Mouse (Mus musculus) midbrain, embryonic 10.5 days (tissue): ENCODE measurements around the gene Gnb3. TPM values are rescaled to one million over a fixed set of nuclear protein-coding genes. Genes with fewer than 3 reads are reported as not detected.
A peak's percentile ranks its signal among the peaks of the same experiment; 100 is the strongest.
"Not testable (repeated sequence)": the region's sequence is repeated elsewhere in the genome, so short reads cannot be mapped to it uniquely, and the experiment has no call there.

Source experiments
- DNase-seq: peaks from one replicate; pipeline ENCODE4 v3.0.0-alpha.2; 2017; ENCODE audit warnings: low spot score
- H3K27ac ChIP-seq: fragments of 300-500 bp; sonication (generic); replicated peaks from 2 replicates; pipeline ENCODE4 v1.5.1; 2016; ENCODE audit warnings: mild to moderate bottlenecking
- H3K27me3 ChIP-seq: fragments of 300-500 bp; sonication (generic); 2 replicates; pipeline ENCODE4 v1.6.1; 2016; ENCODE audit warnings: low read depth, mild to moderate bottlenecking; ENCODE audit not compliant: poor library complexity, severe bottlenecking
- H3K36me3 ChIP-seq: fragments of 300-500 bp; sonication (generic); 2 replicates; pipeline ENCODE4 v1.6.1; 2016; ENCODE audit warnings: mild to moderate bottlenecking, moderate library complexity
- H3K4me1 ChIP-seq: fragments of 300-500 bp; sonication (generic); 2 replicates; pipeline ENCODE4 v1.6.1; 2016
- H3K4me3 ChIP-seq: fragments of 300-500 bp; sonication (generic); 2 replicates; pipeline ENCODE4 v1.5.1; 2016; ENCODE audit warnings: mild to moderate bottlenecking, moderate library complexity
- H3K9me3 ChIP-seq: fragments of 300-500 bp; sonication (generic); replicated peaks from 2 replicates; pipeline ENCODE4 v1.6.1; 2016; ENCODE audit warnings: mild to moderate bottlenecking
- WGBS: fragments of 180-500 bp; shearing (Covaris S2); methylation state at CpG from one replicate; pipeline ENCODE4 v1.1.7; 2016; 5-methylcytosine and 5-hydroxymethylcytosine counted together
- polyA plus RNA-seq: library from polyadenylated mRNA; unstranded; fragments of >200 nt; fragmentation: Nextera tagmentation; extraction: Ambion mirVana; gene quantifications from 2 replicates; pipeline ENCODE4 v1.2.1, GENCODE M21; 2016

The Gnb3 gene
- polyA plus RNA-seq, 1 experiment from 2014 or later = 0.89 TPM

GRCm38 (mm10) chr6:124810566-124811402, 29.3 kb downstream of the Gnb3 start:
- 86% methylated on average over 11 of the region's 11 CpGs for WGBS
- H3K4me3 ChIP-seq, DNase-seq: not testable (repeated sequence)

GRCm38 (mm10) chr6:124809775-124810538, 30.1 kb downstream of the Gnb3 start:
- no peaks in the 10 kb centered on the region for H3K9me3 ChIP-seq
- H3K27me3 ChIP-seq = no peaks in the 10 kb centered on the region
- WGBS = 45% methylated on average over 14 of the region's 14 CpGs
- peaks cover 80% of the 10 kb centered on the region for H3K4me1 ChIP-seq
- H3K4me3 ChIP-seq = peak overlapping the region; percentile 69
- peaks cover 32% of the 10 kb centered on the region for H3K36me3 ChIP-seq
- no peak for DNase-seq
- peak overlapping the region; percentile 87 for H3K27ac ChIP-seq

More at GRCm38 (mm10) chr6:124810566-124811402, 29.3 kb downstream of the Gnb3 start:
- H3K9me3 ChIP-seq, H3K27me3 ChIP-seq: not testable (repeated sequence)
- Histone ChIP-seq H3K4me1 (peaks cover 78% of the 10 kb centered on the region), H3K36me3 (peaks cover 41% of the 10 kb centered on the region), H3K27ac (peak overlapping the region; percentile 87; the same call in 1 of the 2 replicates)

- Histone ChIP-seq H3K4me1 (peaks cover 74% of the 10 kb centered on the region), H3K9me3 (no peaks in the 10 kb centered on the region), H3K36me3 (peaks cover 32% of the 10 kb centered on the region), H3K4me3 (peak overlapping the region; percentile 69), H3K27me3 (no peaks in the 10 kb centered on the region), H3K27ac (peak overlapping the region; percentile 87)
- 0% methylated on average over 35 of the region's 35 CpGs for WGBS
- DNase-seq = peak; percentile 88
Observed at GRCm38 (mm10) chr6:124809052-124809774, 30.9 kb downstream of the Gnb3 start.

- WGBS = 5% methylated on average over 29 of the region's 29 CpGs
- Histone ChIP-seq H3K4me1 (peaks cover 69% of the 10 kb centered on the region), H3K36me3 (peaks cover 32% of the 10 kb centered on the region), H3K9me3 (no peaks in the 10 kb centered on the region), H3K4me3 (peak within 1 kb of the TSS; percentile 69), H3K27me3 (no peaks in the 10 kb centered on the region), H3K27ac (peak within 1 kb of the TSS; percentile 87)
- DNase-seq = peak; percentile 84
Observed at GRCm38 (mm10) chr6:124808358-124809012, 31.6 kb downstream of the Gnb3 start, which contains the start of gene Spsb2. Gene Spsb2, plus strand, starts transcription at chr6:124808661.

GRCm38 (mm10) chr6:124807986-124808357, 32.1 kb downstream of the Gnb3 start:
- 89% methylated on average over 6 of the region's 6 CpGs for WGBS
- peaks cover 32% of the 10 kb centered on the region for H3K36me3 ChIP-seq
- DNase-seq = no peak
- H3K9me3 ChIP-seq = no peaks in the 10 kb centered on the region
- peak overlapping the region; percentile 87 for H3K27ac ChIP-seq
- peaks cover 64% of the 10 kb centered on the region for H3K4me1 ChIP-seq
- H3K4me3 ChIP-seq = peak overlapping the region; percentile 69
- H3K27me3 ChIP-seq = no peaks in the 10 kb centered on the region

- 89% methylated on average over 4 of the region's 4 CpGs for WGBS
- Histone ChIP-seq H3K4me3 (no peak overlapping the region), H3K27ac (no peak overlapping the region), H3K9me3 (no peaks in the 10 kb centered on the region), H3K27me3 (no peaks in the 10 kb centered on the region), H3K4me1 (peaks cover 58% of the 10 kb centered on the region), H3K36me3 (peaks cover 28% of the 10 kb centered on the region)
- no peak for DNase-seq
Observed at GRCm38 (mm10) chr6:124807366-124807765, 32.7 kb downstream of the Gnb3 start.

GRCm38 (mm10) chr6:124806446-124807140, 33.5 kb downstream of the Gnb3 start:
- DNase-seq = no peak
- peaks cover 50% of the 10 kb centered on the region for H3K4me1 ChIP-seq
- 74% methylated on average over 7 of the region's 7 CpGs for WGBS

GRCm38 (mm10) chr6:124805341-124806321, 34.4 kb downstream of the Gnb3 start:
- H3K9me3 ChIP-seq = no peaks in the 10 kb centered on the region
- WGBS = 2% methylated on average over 34 of the region's 34 CpGs
- no peaks in the 10 kb centered on the region for H3K27me3 ChIP-seq
- H3K27ac ChIP-seq = peak overlapping the region; percentile 89
- peaks cover 47% of the 10 kb centered on the region for H3K4me1 ChIP-seq
- peak; percentile 92 for DNase-seq
- peak overlapping the region; percentile 60 for H3K4me3 ChIP-seq
- peaks cover 10% of the 10 kb centered on the region for H3K36me3 ChIP-seq

More at GRCm38 (mm10) chr6:124806446-124807140, 33.5 kb downstream of the Gnb3 start:
- Histone ChIP-seq H3K36me3 (peaks cover 20% of the 10 kb centered on the region), H3K4me3 (peak overlapping the region; percentile 60; the same call in 1 of the 2 replicates), H3K27me3 (no peaks in the 10 kb centered on the region), H3K9me3 (no peaks in the 10 kb centered on the region), H3K27ac (peak overlapping the region; percentile 89)

GRCm38 (mm10) chr6:124804341-124804740, 35.7 kb downstream of the Gnb3 start:
- Histone ChIP-seq H3K27ac (no peak overlapping the region), H3K4me3 (no peak overlapping the region), H3K9me3 (no peaks in the 10 kb centered on the region), H3K4me1 (peaks cover 34% of the 10 kb centered on the region), H3K36me3 (no peaks in the 10 kb centered on the region), H3K27me3 (no peaks in the 10 kb centered on the region)
- 89% methylated on average over 3 of the region's 3 CpGs for WGBS
- DNase-seq = no peak

- not testable (repeated sequence) for H3K27me3 ChIP-seq, H3K36me3 ChIP-seq, H3K9me3 ChIP-seq, H3K4me3 ChIP-seq, DNase-seq, H3K27ac ChIP-seq
- H3K4me1 ChIP-seq = peaks cover 28% of the 10 kb centered on the region
- 94% methylated on average over 4 of the region's 4 CpGs for WGBS
Observed at GRCm38 (mm10) chr6:124803691-124804090, 36.4 kb downstream of the Gnb3 start.

- Histone ChIP-seq H3K27me3 (no peaks in the 10 kb centered on the region), H3K36me3 (no peaks in the 10 kb centered on the region), H3K27ac (no peak overlapping the region), H3K9me3 (no peaks in the 10 kb centered on the region), H3K4me1 (peaks cover 21% of the 10 kb centered on the region), H3K4me3 (no peak overlapping the region)
- 75% methylated on average over 3 of the region's 3 CpGs for WGBS
- no peak for DNase-seq
Observed at GRCm38 (mm10) chr6:124803061-124803460, 37.0 kb downstream of the Gnb3 start.
